Mouse (Mus musculus) MEL-GATA-1-ER (cell line): Measurements from ENCODE around the gene Qpctl.

Experiments
- DNase-seq: peaks from one replicate; pipeline ENCODE4 v3.0.0-alpha.2; 2012; ENCODE audit warnings: low read depth; ENCODE audit errors: extremely low read depth

The Qpctl gene

GRCm38 (mm10) chr7:19124713-19125112 lies 24.4 kb downstream of the Qpctl start:
- DNase-seq: no peak

- DNase-seq: no peak
These were observed 27.4 kb downstream of the Qpctl start for GRCm38 (mm10) chr7:19121686-19122085.

GRCm38 (mm10) chr7:19119631-19120429 lies 29.3 kb downstream of the Qpctl start, which contains the start of gene Fbxo46:
TSS of gene Fbxo46 (plus strand) at chr7:19119859.
- peak; percentile 97 for DNase-seq

GRCm38 (mm10) chr7:19119083-19119482 lies 30.0 kb downstream of the Qpctl start:
- DNase-seq: no peak

- DNase-seq: no peak
These were observed 30.9 kb downstream of the Qpctl start, which contains the start of gene Gm4969 for GRCm38 (mm10) chr7:19118028-19118771. TSS of gene Gm4969 (minus strand) at chr7:19118368.

- DNase-seq: no peak
These were observed 39.5 kb downstream of the Qpctl start for GRCm38 (mm10) chr7:19109565-19109964.

- no peak for DNase-seq
These were observed 41.7 kb downstream of the Qpctl start for GRCm38 (mm10) chr7:19107436-19107835.

- DNase-seq: no peak
These were observed 44.6 kb downstream of the Qpctl start for GRCm38 (mm10) chr7:19104486-19104885.

GRCm38 (mm10) chr7:19103741-19104140 lies 45.4 kb downstream of the Qpctl start:
- DNase-seq: no peak

GRCm38 (mm10) chr7:19100290-19100689 lies 48.8 kb downstream of the Qpctl start:
- DNase-seq: no peak

- no peak for DNase-seq
These were observed 50.3 kb downstream of the Qpctl start for GRCm38 (mm10) chr7:19098811-19099210.

GRCm38 (mm10) chr7:19097863-19098262 lies 51.2 kb downstream of the Qpctl start:
- DNase-seq: no peak

GRCm38 (mm10) chr7:19097217-19097616 lies 51.9 kb downstream of the Qpctl start:
- no peak for DNase-seq

GRCm38 (mm10) chr7:19096421-19096976 lies 52.6 kb downstream of the Qpctl start:
- DNase-seq: no peak

GRCm38 (mm10) chr7:19095751-19096110 lies 53.4 kb downstream of the Qpctl start:
- no peak for DNase-seq

GRCm38 (mm10) chr7:19094826-19095750 lies 54.0 kb downstream of the Qpctl start:
- DNase-seq: no peak

GRCm38 (mm10) chr7:19094471-19094825 lies 54.6 kb downstream of the Qpctl start, which contains the start of gene Six5:
TSS of gene Six5 (plus strand) at chr7:19094594.
- DNase-seq: no peak

- DNase-seq: peak; percentile 94
These were observed 55.3 kb downstream of the Qpctl start for GRCm38 (mm10) chr7:19093537-19094385.

- DNase-seq: no peak
These were observed 55.9 kb downstream of the Qpctl start for GRCm38 (mm10) chr7:19093174-19093521.
